Mouse (Mus musculus): ENCODE measurements around the gene Serpinb5. TPM values are rescaled to one million over a fixed set of nuclear protein-coding genes. Genes with fewer than 3 reads are reported as not detected.

Gene Serpinb5
- polyA plus RNA-seq, 1 experiment from 2014 or later: not detected

DNA sequence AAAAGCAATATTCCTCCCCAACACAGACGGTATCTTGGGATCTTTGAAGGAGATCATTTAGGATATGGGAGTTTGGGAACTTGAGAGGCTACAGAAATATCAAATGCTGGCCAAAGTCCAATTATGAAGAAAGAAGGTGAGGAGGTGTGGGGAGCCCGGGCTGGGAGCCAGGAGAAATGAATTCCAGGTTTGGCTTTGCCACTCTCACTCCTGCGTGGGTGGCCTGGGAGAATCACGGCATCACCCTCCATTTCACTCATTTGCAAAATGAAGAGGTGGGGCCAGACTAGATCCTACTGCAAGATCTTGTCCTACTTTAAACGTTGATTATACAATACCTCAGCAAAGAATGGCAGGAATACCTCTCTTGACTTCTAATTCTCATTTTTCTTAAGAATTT lies 5.1 kb downstream of the Serpinb5 start:
- Histone ChIP-seq H3K4me3 (ENCODE audit: control insufficient read depth in 1 of 2, insufficient read depth in 1 of 2, low read depth in 1 of 2, low read length in 2 of 2) (no peak overlapping the region), H3K9ac (ENCODE audit: low read length) (no peak overlapping the region), H3K27ac (replicated peaks in 1 of 2; ENCODE audit: control insufficient read depth in 1 of 2, insufficient read depth in 1 of 2, low read depth in 2 of 2, low read length in 2 of 2) (no peak overlapping the region), H3K27me3 (ENCODE audit: control insufficient read depth, insufficient read depth, low read length) (no peaks in the 10 kb centered on the region), H3K9me3 (ENCODE audit: control insufficient read depth, low read length) (no peaks in the 10 kb centered on the region), H3K36me3 (ENCODE audit: control insufficient read depth, insufficient read depth, low read length) (no peaks in the 10 kb centered on the region), H3K4me2 (ENCODE audit: low read length) (no peak overlapping the region), H3K4me1 (ENCODE audit: control insufficient read depth in 2 of 2, insufficient read depth in 2 of 2, low read length in 2 of 2) (peaks cover 2 to 5% of the 10 kb centered on the region in 2 experiments; a peak in 2 of 4 replicates)
- WGBS: 68% methylated on average over 5 of the region's 5 CpGs
- ATAC-seq (ENCODE audit: insufficient number of reproducible peaks, insufficient read depth, low FRiP score, low read depth): no peak

DNA sequence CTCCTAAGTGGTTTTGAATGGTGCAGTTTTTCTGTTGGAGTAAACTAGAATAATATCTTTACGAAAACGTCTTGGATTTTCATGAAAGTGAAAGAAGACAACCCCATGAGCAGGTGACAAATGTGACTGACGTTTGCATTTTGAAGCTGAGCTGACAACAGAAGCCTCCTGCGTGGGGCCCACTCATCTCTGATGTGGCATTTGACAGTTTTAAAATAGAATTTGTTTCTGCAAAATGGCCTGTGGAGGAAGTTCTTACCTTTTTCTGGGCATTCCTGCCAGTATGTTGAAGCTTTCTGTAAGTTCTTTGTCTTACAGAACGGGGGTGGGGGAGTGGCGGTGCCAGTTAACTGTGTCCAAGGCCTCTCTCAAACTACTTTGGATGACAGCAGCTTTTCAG lies 5.8 kb downstream of the Serpinb5 start:
- H3K9me3 ChIP-seq (ENCODE audit: control insufficient read depth, low read length): no peaks in the 10 kb centered on the region
- no peak for ATAC-seq (ENCODE audit: insufficient number of reproducible peaks, insufficient read depth, low FRiP score, low read depth)
- H3K27me3 ChIP-seq (ENCODE audit: control insufficient read depth, insufficient read depth, low read length): no peaks in the 10 kb centered on the region
- no peak overlapping the region for H3K9ac ChIP-seq (ENCODE audit: low read length)
- no peak overlapping the region for H3K27ac ChIP-seq (replicated peaks in 1 of 2; ENCODE audit: control insufficient read depth in 1 of 2, insufficient read depth in 1 of 2, low read depth in 2 of 2, low read length in 2 of 2)
- H3K4me1 ChIP-seq (ENCODE audit: control insufficient read depth in 2 of 2, insufficient read depth in 2 of 2, low read length in 2 of 2): peaks cover 2 to 5% of the 10 kb centered on the region in 2 experiments; a peak in 2 of 4 replicates
- no peak overlapping the region for H3K4me3 ChIP-seq (ENCODE audit: control insufficient read depth in 1 of 2, insufficient read depth in 1 of 2, low read depth in 1 of 2, low read length in 2 of 2)
- 72% methylated on average over 6 of the region's 6 CpGs for WGBS
- H3K36me3 ChIP-seq (ENCODE audit: control insufficient read depth, insufficient read depth, low read length): no peaks in the 10 kb centered on the region
- no peak overlapping the region for H3K4me2 ChIP-seq (ENCODE audit: low read length)

DNA sequence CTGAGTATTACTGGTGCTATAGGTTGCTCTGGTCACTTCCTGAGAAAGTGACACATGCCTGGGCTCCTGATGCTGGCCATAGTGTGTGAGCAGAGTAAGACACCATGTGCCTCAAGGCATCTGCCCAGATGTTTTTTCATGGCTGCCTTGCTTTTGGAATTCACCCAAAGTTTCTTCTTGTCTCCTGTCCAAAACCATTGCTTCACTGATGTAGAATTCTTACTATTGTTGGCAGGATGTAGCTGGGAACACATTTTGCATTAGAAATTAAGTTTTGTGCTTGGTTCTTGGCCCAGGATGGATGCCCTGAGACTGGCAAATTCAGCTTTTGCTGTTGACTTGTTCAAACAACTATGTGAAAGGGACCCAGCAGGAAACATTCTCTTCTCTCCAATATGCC lies 9.0 kb downstream of the Serpinb5 start:
- Histone ChIP-seq H3K9me3 (ENCODE audit: control insufficient read depth, low read length) (no peaks in the 10 kb centered on the region), H3K4me3 (ENCODE audit: control insufficient read depth in 1 of 2, insufficient read depth in 1 of 2, low read depth in 1 of 2, low read length in 2 of 2) (no peak overlapping the region), H3K4me1 (ENCODE audit: control insufficient read depth in 2 of 2, insufficient read depth in 2 of 2, low read length in 2 of 2) (peaks cover 2 to 5% of the 10 kb centered on the region in 2 experiments; a peak in 2 of 4 replicates), H3K36me3 (ENCODE audit: control insufficient read depth, insufficient read depth, low read length) (no peaks in the 10 kb centered on the region), H3K4me2 (ENCODE audit: low read length) (no peak overlapping the region), H3K27me3 (ENCODE audit: control insufficient read depth, insufficient read depth, low read length) (no peaks in the 10 kb centered on the region), H3K9ac (ENCODE audit: low read length) (no peak overlapping the region), H3K27ac (replicated peaks in 1 of 2; ENCODE audit: control insufficient read depth in 1 of 2, insufficient read depth in 1 of 2, low read depth in 2 of 2, low read length in 2 of 2) (no peak overlapping the region)
- ATAC-seq (ENCODE audit: insufficient number of reproducible peaks, insufficient read depth, low FRiP score, low read depth): no peak

DNA sequence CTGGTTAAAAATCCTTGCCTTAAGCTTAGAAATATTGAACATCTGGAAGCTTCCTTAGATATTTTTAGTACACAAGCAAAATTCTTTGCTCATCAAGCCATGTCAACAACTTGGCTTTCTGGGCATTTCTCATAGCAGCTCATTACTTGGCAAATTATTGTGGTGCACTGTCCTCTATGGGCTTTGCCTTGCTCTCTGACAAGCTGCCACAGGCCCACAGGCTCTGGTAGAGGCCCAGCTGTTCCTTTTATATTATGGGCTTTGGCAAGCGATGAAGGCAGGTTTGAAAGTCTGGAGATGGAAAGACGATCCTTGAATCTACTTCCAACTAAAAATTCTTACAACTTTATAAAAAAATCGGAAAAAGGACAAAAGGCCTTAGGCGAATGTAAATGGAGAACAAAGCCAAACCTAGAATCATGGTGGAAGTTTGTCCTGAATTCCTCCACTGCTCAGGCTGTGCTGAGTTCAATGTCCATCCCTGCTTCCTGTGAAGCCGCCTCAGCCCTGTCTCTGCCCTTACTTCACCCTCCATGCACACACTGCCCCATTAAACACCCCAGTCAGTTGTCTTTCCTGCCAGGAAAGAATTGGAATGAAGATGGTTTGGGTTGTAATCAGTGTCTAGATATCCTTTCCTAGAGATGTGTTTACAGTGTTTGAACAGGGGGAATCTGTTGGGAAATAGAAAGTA lies 14.4 kb downstream of the Serpinb5 start:
- Histone ChIP-seq H3K4me2 (ENCODE audit: low read length) (no peak overlapping the region), H3K36me3 (ENCODE audit: control insufficient read depth, insufficient read depth, low read length) (no peaks in the 10 kb centered on the region), H3K9me3 (ENCODE audit: control insufficient read depth, low read length) (no peaks in the 10 kb centered on the region), H3K4me3 (ENCODE audit: control insufficient read depth in 1 of 2, insufficient read depth in 1 of 2, low read depth in 1 of 2, low read length in 2 of 2) (no peak overlapping the region), H3K4me1 (ENCODE audit: control insufficient read depth in 2 of 2, insufficient read depth in 2 of 2, low read length in 2 of 2) (peaks cover 0 to 2% of the 10 kb centered on the region in 2 experiments; a peak in 1 of 4 replicates), H3K9ac (ENCODE audit: low read length) (no peak overlapping the region), H3K27ac (replicated peaks in 1 of 2; ENCODE audit: control insufficient read depth in 1 of 2, insufficient read depth in 1 of 2, low read depth in 2 of 2, low read length in 2 of 2) (no peak overlapping the region), H3K27me3 (ENCODE audit: control insufficient read depth, insufficient read depth, low read length) (no peaks in the 10 kb centered on the region)
- ATAC-seq (ENCODE audit: insufficient number of reproducible peaks, insufficient read depth, low FRiP score, low read depth): no peak
- 77% methylated on average over 5 of the region's 5 CpGs for WGBS

DNA sequence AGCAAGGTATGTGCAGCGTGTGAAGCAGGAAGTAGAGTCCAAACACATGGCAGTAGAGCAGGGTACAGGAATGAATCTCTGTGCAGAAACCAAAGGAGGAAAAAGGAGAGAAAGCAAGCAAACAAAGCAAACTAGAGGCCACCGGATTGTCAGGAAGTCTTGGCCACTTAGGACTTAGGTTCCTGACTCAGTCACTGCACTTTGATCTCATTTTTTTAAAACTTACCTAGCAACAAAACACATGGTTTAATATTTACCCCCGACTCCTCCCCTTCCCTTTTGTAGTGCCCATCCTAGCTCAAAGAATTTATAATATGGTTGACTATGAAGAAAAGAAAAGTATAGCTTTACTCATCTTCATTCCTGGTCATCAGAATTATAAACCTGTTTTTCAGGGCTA lies 15.2 kb downstream of the Serpinb5 start:
- no peaks in the 10 kb centered on the region for H3K27me3 ChIP-seq (ENCODE audit: control insufficient read depth, insufficient read depth, low read length)
- H3K27ac ChIP-seq (replicated peaks in 1 of 2; ENCODE audit: control insufficient read depth in 1 of 2, insufficient read depth in 1 of 2, low read depth in 2 of 2, low read length in 2 of 2): no peak overlapping the region
- no peak overlapping the region for H3K4me3 ChIP-seq (ENCODE audit: control insufficient read depth in 1 of 2, insufficient read depth in 1 of 2, low read depth in 1 of 2, low read length in 2 of 2)
- ATAC-seq (ENCODE audit: insufficient number of reproducible peaks, insufficient read depth, low FRiP score, low read depth): no peak
- no peaks in the 10 kb centered on the region for H3K4me1 ChIP-seq (ENCODE audit: control insufficient read depth in 2 of 2, insufficient read depth in 2 of 2, low read length in 2 of 2)
- no peak overlapping the region for H3K9ac ChIP-seq (ENCODE audit: low read length)
- WGBS: 60% methylated on average over 3 of the region's 3 CpGs
- H3K4me2 ChIP-seq (ENCODE audit: low read length): no peak overlapping the region
- H3K9me3 ChIP-seq (ENCODE audit: control insufficient read depth, low read length): no peaks in the 10 kb centered on the region
- no peaks in the 10 kb centered on the region for H3K36me3 ChIP-seq (ENCODE audit: control insufficient read depth, insufficient read depth, low read length)

DNA sequence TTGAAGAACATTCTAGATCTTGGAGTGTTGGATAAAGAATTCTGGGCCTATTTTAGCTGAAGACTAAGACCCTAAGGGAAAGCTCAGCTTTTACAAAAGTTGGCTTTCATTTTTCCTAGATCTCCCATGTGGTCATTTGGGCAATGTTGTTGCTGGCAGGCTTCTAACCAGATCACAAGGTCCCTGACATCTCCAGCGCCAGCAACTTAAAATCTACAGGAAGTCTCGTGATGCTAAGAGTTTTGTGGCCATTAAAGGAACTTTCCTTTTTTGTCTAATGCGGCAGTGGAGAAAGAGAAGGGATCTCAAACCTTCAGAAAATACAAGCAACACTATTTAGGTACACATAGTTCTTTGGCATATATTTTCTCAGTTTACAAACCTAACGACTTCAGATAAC lies 21.8 kb downstream of the Serpinb5 start:
- ATAC-seq (ENCODE audit: insufficient number of reproducible peaks, insufficient read depth, low FRiP score, low read depth): no peak
- no peaks in the 10 kb centered on the region for H3K4me1 ChIP-seq (ENCODE audit: control insufficient read depth in 2 of 2, insufficient read depth in 2 of 2, low read length in 2 of 2)
- no peak overlapping the region for H3K27ac ChIP-seq (replicated peaks in 1 of 2; ENCODE audit: control insufficient read depth in 1 of 2, insufficient read depth in 1 of 2, low read depth in 2 of 2, low read length in 2 of 2)
- 61% methylated on average over 4 of the region's 4 CpGs for WGBS
- H3K27me3 ChIP-seq (ENCODE audit: control insufficient read depth, insufficient read depth, low read length): no peaks in the 10 kb centered on the region; the same call in 1 of the 2 replicates
- H3K4me2 ChIP-seq (ENCODE audit: low read length): no peak overlapping the region
- no peak overlapping the region for H3K9ac ChIP-seq (ENCODE audit: low read length)
- no peaks in the 10 kb centered on the region for H3K36me3 ChIP-seq (ENCODE audit: control insufficient read depth, insufficient read depth, low read length)
- no peaks in the 10 kb centered on the region for H3K9me3 ChIP-seq (ENCODE audit: control insufficient read depth, low read length)
- H3K4me3 ChIP-seq (ENCODE audit: control insufficient read depth in 1 of 2, insufficient read depth in 1 of 2, low read depth in 1 of 2, low read length in 2 of 2): no peak overlapping the region

DNA sequence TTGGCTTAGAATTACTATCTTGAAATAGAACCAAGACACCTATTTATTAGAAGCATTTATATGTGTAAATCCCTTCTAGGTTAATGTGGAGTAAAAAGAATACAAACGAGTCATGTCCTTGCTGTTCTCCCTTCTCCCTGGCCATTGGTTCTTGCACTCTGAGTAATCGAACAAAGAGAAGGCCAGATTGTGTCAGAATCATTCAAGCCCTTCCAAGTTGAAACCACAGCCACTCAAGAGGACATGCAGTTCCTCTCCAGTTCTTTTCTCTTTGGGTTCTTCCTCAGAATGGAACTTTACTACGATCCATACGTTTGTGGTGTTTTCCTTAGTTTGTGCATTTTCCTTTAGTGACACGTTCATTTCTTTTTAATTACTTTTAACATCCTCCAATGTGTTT lies 22.4 kb downstream of the Serpinb5 start:
- no peaks in the 10 kb centered on the region for H3K36me3 ChIP-seq (ENCODE audit: control insufficient read depth, insufficient read depth, low read length)
- no peaks in the 10 kb centered on the region for H3K9me3 ChIP-seq (ENCODE audit: control insufficient read depth, low read length)
- no peak overlapping the region for H3K27ac ChIP-seq (replicated peaks in 1 of 2; ENCODE audit: control insufficient read depth in 1 of 2, insufficient read depth in 1 of 2, low read depth in 2 of 2, low read length in 2 of 2)
- H3K4me3 ChIP-seq (ENCODE audit: control insufficient read depth in 1 of 2, insufficient read depth in 1 of 2, low read depth in 1 of 2, low read length in 2 of 2): no peak overlapping the region
- no peak overlapping the region for H3K4me2 ChIP-seq (ENCODE audit: low read length)
- no peaks in the 10 kb centered on the region; the same call in 1 of the 2 replicates for H3K27me3 ChIP-seq (ENCODE audit: control insufficient read depth, insufficient read depth, low read length)
- 58% methylated on average over 5 of the region's 5 CpGs for WGBS
- H3K4me1 ChIP-seq (ENCODE audit: control insufficient read depth in 2 of 2, insufficient read depth in 2 of 2, low read length in 2 of 2): no peaks in the 10 kb centered on the region
- ATAC-seq (ENCODE audit: insufficient number of reproducible peaks, insufficient read depth, low FRiP score, low read depth): no peak
- H3K9ac ChIP-seq (ENCODE audit: low read length): no peak overlapping the region

DNA sequence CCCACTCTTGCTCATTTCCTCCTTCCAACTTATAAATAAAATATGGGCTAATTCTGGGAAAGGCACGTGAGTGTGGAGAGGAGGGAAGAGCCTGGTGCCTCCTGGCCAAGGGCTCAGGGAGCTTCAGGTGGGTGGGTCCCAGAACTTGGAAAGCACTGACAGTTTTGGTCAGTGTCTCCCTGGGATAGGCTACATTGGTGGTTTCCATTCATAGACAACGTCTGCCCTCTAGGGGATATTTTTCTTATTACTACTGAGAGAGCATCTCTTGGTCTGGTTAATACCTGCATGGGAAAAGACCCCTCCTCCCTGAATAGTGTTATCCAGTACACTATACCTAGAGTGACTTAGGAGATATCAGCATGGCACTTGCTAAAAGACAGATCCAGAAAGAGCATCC lies 22.8 kb downstream of the Serpinb5 start:
- Histone ChIP-seq H3K9ac (ENCODE audit: low read length) (no peak overlapping the region), H3K4me3 (ENCODE audit: control insufficient read depth in 1 of 2, insufficient read depth in 1 of 2, low read depth in 1 of 2, low read length in 2 of 2) (no peak overlapping the region), H3K9me3 (ENCODE audit: control insufficient read depth, low read length) (no peaks in the 10 kb centered on the region), H3K27me3 (ENCODE audit: control insufficient read depth, insufficient read depth, low read length) (no peaks in the 10 kb centered on the region; the same call in 1 of the 2 replicates), H3K4me1 (ENCODE audit: control insufficient read depth in 2 of 2, insufficient read depth in 2 of 2, low read length in 2 of 2) (no peaks in the 10 kb centered on the region), H3K4me2 (ENCODE audit: low read length) (no peak overlapping the region), H3K36me3 (ENCODE audit: control insufficient read depth, insufficient read depth, low read length) (no peaks in the 10 kb centered on the region), H3K27ac (replicated peaks in 1 of 2; ENCODE audit: control insufficient read depth in 1 of 2, insufficient read depth in 1 of 2, low read depth in 2 of 2, low read length in 2 of 2) (no peak overlapping the region)
- WGBS: 4% methylated on average over 2 of the region's 2 CpGs
- no peak; the same call in 1 of the 2 replicates for ATAC-seq (ENCODE audit: insufficient number of reproducible peaks, insufficient read depth, low FRiP score, low read depth)
